Mouse (Mus musculus) hindbrain, embryonic 11.5 days (tissue): ENCODE data around the gene Foxc2. TPM values are rescaled to one million over a fixed set of nuclear protein-coding genes. Genes with fewer than 3 reads are reported as not detected.

ENCODE experiments used
- ATAC-seq: fragments of 200-750 bp; cut with Nextera tagmentation; 2 replicates; pipeline ENCODE4 v1.8.0; 2017; ENCODE audit warnings: mild to moderate bottlenecking, moderate TSS enrichment, moderate library complexity; ENCODE audit not compliant: low FRiP score
- DNase-seq: peaks from one replicate; pipeline ENCODE4 v3.0.0-alpha.2; 2015; ENCODE audit warnings: low spot score
- H3K27ac ChIP-seq: fragments of 300-500 bp; sonication (generic); 2 replicates; pipeline ENCODE4 v1.5.1; 2014; ENCODE audit warnings: mild to moderate bottlenecking, low read depth, low read length
- H3K27me3 ChIP-seq: fragments of 300-500 bp; sonication (generic); 2 replicates; pipeline ENCODE4 v1.6.1; 2014; ENCODE audit warnings: mild to moderate bottlenecking, low read length, moderate library complexity, mixed read lengths; ENCODE audit not compliant: control insufficient read depth, insufficient read depth
- H3K36me3 ChIP-seq: fragments of 300-500 bp; sonication (generic); 2 replicates; pipeline ENCODE4 v1.6.1; 2014; ENCODE audit warnings: mild to moderate bottlenecking, low read length, moderate library complexity, mixed read lengths; ENCODE audit not compliant: control insufficient read depth, insufficient read depth
- H3K4me1 ChIP-seq: fragments of 300-500 bp; sonication (generic); replicated peaks from 2 replicates; pipeline ENCODE4 v1.6.1; 2014; ENCODE audit warnings: low read length, mixed read lengths; ENCODE audit not compliant: control insufficient read depth, insufficient read depth
- H3K4me2 ChIP-seq: fragments of 300-500 bp; sonication (generic); replicated peaks from 2 replicates; pipeline ENCODE4 v1.6.1; 2014; ENCODE audit warnings: mild to moderate bottlenecking, low read depth, low read length
- H3K4me3 ChIP-seq: fragments of 300-500 bp; sonication (generic); 2 replicates; pipeline ENCODE4 v1.5.1; 2014; ENCODE audit warnings: low read depth, low read length
- H3K9ac ChIP-seq: fragments of 300-500 bp; sonication (generic); 2 replicates; pipeline ENCODE4 v1.6.1; 2014; ENCODE audit warnings: low read depth, low read length
- H3K9me3 ChIP-seq: fragments of 300-500 bp; sonication (generic); 2 replicates; pipeline ENCODE4 v1.6.1; 2016; ENCODE audit warnings: low read length; ENCODE audit not compliant: control insufficient read depth
- WGBS: fragments of 180-500 bp; shearing (Covaris S2); extraction: QIAGEN DNeasy Blood & Tissue Kit; methylation state at CpG from one replicate; pipeline ENCODE4 v1.1.7; 2014; 5-methylcytosine and 5-hydroxymethylcytosine counted together
- polyA plus RNA-seq: library from polyadenylated mRNA; unstranded; fragments of >200 nt; fragmentation: Nextera tagmentation; extraction: Ambion mirVana; gene quantifications from 2 replicates; pipeline ENCODE4 v1.2.1, GENCODE M21; 2014

Gene Foxc2
- polyA plus RNA-seq: 6.8 and 8.0 TPM in 2 replicates

GRCm38 (mm10) chr8:121115948-121116347 lies at the start of gene Foxc2:
Foxc2 (plus strand) TSS chr8:121116171.
- peak within 1 kb of the TSS; percentile 37 for H3K4me3 ChIP-seq
- peaks cover 8% of the 10 kb centered on the region; the same call in 1 of the 2 replicates for H3K4me1 ChIP-seq
- H3K27ac ChIP-seq: peak within 1 kb of the TSS; percentile 37; the same call in 1 of the 2 replicates
- H3K36me3 ChIP-seq: no peaks in the 10 kb centered on the region
- ATAC-seq (no peak), DNase-seq (peak; percentile 84)
- no peaks in the 10 kb centered on the region for H3K9me3 ChIP-seq
- whole genome bisulfite sequencing: under 1% methylated on average over 25 of the region's 25 CpGs
- peak within 1 kb of the TSS; percentile 55 for H3K4me2 ChIP-seq
- peaks cover 83% of the 10 kb centered on the region for H3K27me3 ChIP-seq
- peak within 1 kb of the TSS; percentile 24; the same call in 1 of the 2 replicates for H3K9ac ChIP-seq

GRCm38 (mm10) chr8:121071454-121071853 lies 44.5 kb upstream of the Foxc2 start:
- Histone ChIP-seq H3K36me3 (no peaks in the 10 kb centered on the region), H3K27ac (no peak overlapping the region), H3K9ac (no peak overlapping the region), H3K4me3 (no peak overlapping the region), H3K4me2 (no peak overlapping the region), H3K27me3 (peaks cover 77% of the 10 kb centered on the region), H3K4me1 (no peaks in the 10 kb centered on the region), H3K9me3 (no peaks in the 10 kb centered on the region)
- DNase-seq: peak; percentile 47
- no peak for ATAC-seq
- WGBS: 3% methylated on average over 12 of the region's 12 CpGs

- 10% methylated on average over 11 of the region's 11 CpGs for WGBS
- H3K4me1 ChIP-seq: no peaks in the 10 kb centered on the region
- H3K27ac ChIP-seq: no peak overlapping the region
- no peaks in the 10 kb centered on the region for H3K36me3 ChIP-seq
- no peak overlapping the region for H3K9ac ChIP-seq
- H3K27me3 ChIP-seq: peaks cover 89% of the 10 kb centered on the region
- H3K4me3 ChIP-seq: no peak overlapping the region
- ATAC-seq (no peak), DNase-seq (peak; percentile 44)
- H3K4me2 ChIP-seq: no peak overlapping the region
- H3K9me3 ChIP-seq: no peaks in the 10 kb centered on the region
Measured at GRCm38 (mm10) chr8:121072406-121073130, 43.4 kb upstream of the Foxc2 start.

GRCm38 (mm10) chr8:121073174-121074107 lies 42.5 kb upstream of the Foxc2 start:
- no peak overlapping the region for H3K4me2 ChIP-seq
- no peak for ATAC-seq
- no peak overlapping the region for H3K9ac ChIP-seq
- H3K4me1 ChIP-seq: no peaks in the 10 kb centered on the region
- H3K27ac ChIP-seq: no peak overlapping the region
- DNase-seq: peak; percentile 53
- no peak overlapping the region for H3K4me3 ChIP-seq
- peaks cover 94% of the 10 kb centered on the region for H3K27me3 ChIP-seq
- WGBS: under 1% methylated on average over 48 of the region's 48 CpGs
- no peaks in the 10 kb centered on the region for H3K9me3 ChIP-seq
- no peaks in the 10 kb centered on the region for H3K36me3 ChIP-seq

GRCm38 (mm10) chr8:121074108-121074847 lies 41.7 kb upstream of the Foxc2 start:
- ATAC-seq: no peak

GRCm38 (mm10) chr8:121074848-121075145 lies 41.2 kb upstream of the Foxc2 start:
- H3K4me2 ChIP-seq: no peak overlapping the region
- no peaks in the 10 kb centered on the region for H3K9me3 ChIP-seq
- H3K36me3 ChIP-seq: no peaks in the 10 kb centered on the region
- H3K4me1 ChIP-seq: no peaks in the 10 kb centered on the region
- no peak overlapping the region for H3K4me3 ChIP-seq
- ATAC-seq (no peak), DNase-seq (no peak)
- no peak overlapping the region for H3K27ac ChIP-seq
- H3K9ac ChIP-seq: no peak overlapping the region
- H3K27me3 ChIP-seq: peaks cover 97% of the 10 kb centered on the region
- WGBS: under 1% methylated on average over 10 of the region's 10 CpGs

More at GRCm38 (mm10) chr8:121074108-121074847, 41.7 kb upstream of the Foxc2 start:
- Histone ChIP-seq H3K4me2 (no peak overlapping the region), H3K4me3 (no peak overlapping the region), H3K9ac (no peak overlapping the region), H3K4me1 (no peaks in the 10 kb centered on the region), H3K9me3 (no peaks in the 10 kb centered on the region), H3K27me3 (peaks cover 97% of the 10 kb centered on the region), H3K27ac (no peak overlapping the region), H3K36me3 (no peaks in the 10 kb centered on the region)
- peak; percentile 55 for DNase-seq
- WGBS: 1% methylated on average over 15 of the region's 15 CpGs

- Histone ChIP-seq H3K9ac (no peak overlapping the region), H3K4me1 (no peaks in the 10 kb centered on the region), H3K27ac (no peak overlapping the region), H3K27me3 (peaks cover 97% of the 10 kb centered on the region), H3K36me3 (no peaks in the 10 kb centered on the region), H3K9me3 (no peaks in the 10 kb centered on the region), H3K4me3 (no peak overlapping the region), H3K4me2 (no peak overlapping the region)
- 1% methylated on average over 13 of the region's 13 CpGs for WGBS
- DNase-seq (peak; percentile 47), ATAC-seq (no peak)
Measured at GRCm38 (mm10) chr8:121075936-121076335, 40.0 kb upstream of the Foxc2 start.

- Histone ChIP-seq H3K9me3 (no peaks in the 10 kb centered on the region), H3K27me3 (peaks cover 97% of the 10 kb centered on the region), H3K36me3 (no peaks in the 10 kb centered on the region), H3K9ac (no peak overlapping the region), H3K27ac (no peak overlapping the region), H3K4me2 (no peak overlapping the region), H3K4me1 (no peaks in the 10 kb centered on the region), H3K4me3 (no peak overlapping the region)
- DNase-seq (peak; percentile 33), ATAC-seq (no peak)
- WGBS: 5% methylated on average over 7 of the region's 7 CpGs
Measured at GRCm38 (mm10) chr8:121076555-121076954, 39.4 kb upstream of the Foxc2 start.
